ENCODE assay signal across 32 mouse cellular contexts in genomic region chr9:121644855-121645254, GRCm38 (mm10). TPM values are rescaled to one million over a fixed set of nuclear protein-coding genes. Genes with fewer than 3 reads are reported as not detected.
DNase-seq lines count a peak whose midpoint lies in the region; ATAC-seq and TF ChIP-seq lines count a peak whose summit lies in the region.
"Had no signal": no experiment of that assay in that cellular context is flagged by ENCODE, and none has a peak within 500 bp of the region (broad histone marks: within the 10 kb centered on the region; RNA-seq: fewer than 3 reads in every experiment).

No protein-coding gene starts in this region.

- DNase-seq in liver, adult 2 months (ENCODE audit: extremely low read depth, low read depth, low spot score): no peak
- DNase-seq in MEL (ENCODE audit: low read depth, low spot score): no peak
- no peak for DNase-seq in intestine, embryonic 14.5 days (ENCODE audit: low spot score)
- DNase-seq: adrenal gland, adult 8-10 months; adrenal gland, postnatal 25 days; cerebellum, adult 11-12 months; cerebellum, adult 8-10 months; cerebellum, postnatal 10 days; gastrocnemius, postnatal 10 days; gastrocnemius, postnatal 36 days; heart, adult 2 months had no signal

- no peaks in the 10 kb centered on the region for H3K36me3 ChIP-seq in liver, adult 2 months (ENCODE audit: control insufficient read depth, insufficient read depth, low read length)
- no peaks in the 10 kb centered on the region for H3K36me3 ChIP-seq in liver, embryonic 12.5 days
- no peaks in the 10 kb centered on the region for H3K36me3 ChIP-seq in MEL (ENCODE audit: control insufficient read depth in 1 of 2, insufficient read depth in 2 of 2, low read length in 2 of 2)
- H3K36me3 ChIP-seq in intestine, embryonic 14.5 days (ENCODE audit: control insufficient read depth, insufficient read depth, low read length): no peaks in the 10 kb centered on the region
- no peaks in the 10 kb centered on the region for H3K36me3 ChIP-seq in intestine, postnatal 0 days (ENCODE audit: control insufficient read depth, insufficient read depth)
- H3K36me3 ChIP-seq in hindbrain, embryonic 12.5 days: no peaks in the 10 kb centered on the region
- H3K36me3 ChIP-seq in heart, embryonic 11.5 days (ENCODE audit: control insufficient read depth, insufficient read depth, low read length): no peaks in the 10 kb centered on the region
- H3K36me3 ChIP-seq: forebrain, embryonic 10.5 days; heart, embryonic 10.5 days; hindbrain, embryonic 13.5 days had no signal

- peak overlapping the region; percentile 16; the same call in 1 of the 2 replicates for H3K4me3 ChIP-seq in liver, adult 2 months (ENCODE audit: insufficient read depth, low read depth, low read length)
- H3K4me3 ChIP-seq in liver, embryonic 12.5 days: no peak overlapping the region
- H3K4me3 ChIP-seq in MEL (ENCODE audit: control insufficient read depth in 1 of 2, insufficient read depth in 1 of 2, low read depth in 2 of 2, low read length in 2 of 2): no peak overlapping the region
- no peak overlapping the region for H3K4me3 ChIP-seq in intestine, embryonic 14.5 days (ENCODE audit: low read depth, low read length)
- no peak overlapping the region for H3K4me3 ChIP-seq in intestine, postnatal 0 days (ENCODE audit: low read depth, low read length)
- H3K4me3 ChIP-seq in hindbrain, embryonic 12.5 days: no peak overlapping the region
- no peak overlapping the region for H3K4me3 ChIP-seq in heart, embryonic 11.5 days (ENCODE audit: low read depth, low read length)
- H3K4me3 ChIP-seq: forebrain, embryonic 10.5 days; forebrain, embryonic 13.5 days; heart, adult 2 months; heart, embryonic 10.5 days; hindbrain, embryonic 13.5 days had no signal

- no peak overlapping the region for H3K4me2 ChIP-seq in liver, embryonic 12.5 days
- H3K4me2 ChIP-seq in intestine, embryonic 14.5 days (ENCODE audit: low read length): no peak overlapping the region
- H3K4me2 ChIP-seq in intestine, postnatal 0 days (replicated peaks; ENCODE audit: low read depth): peak overlapping the region; percentile 88
- no peak overlapping the region for H3K4me2 ChIP-seq in hindbrain, embryonic 12.5 days (replicated peaks)
- H3K4me2 ChIP-seq in heart, embryonic 11.5 days: no peak overlapping the region
- H3K4me2 ChIP-seq: forebrain, embryonic 13.5 days; hindbrain, embryonic 13.5 days had no signal

- no peaks in the 10 kb centered on the region for H3K79me2 ChIP-seq in liver, adult 2 months (ENCODE audit: control insufficient read depth, insufficient read depth, low read length)
- H3K79me2 ChIP-seq in MEL (ENCODE audit: control insufficient read depth, insufficient read depth, low read length, poor library complexity): no peaks in the 10 kb centered on the region

- peaks cover 11% of the 10 kb centered on the region for H3K27me3 ChIP-seq in liver, adult 2 months (ENCODE audit: control insufficient read depth, insufficient read depth, low read length)
- H3K27me3 ChIP-seq in liver, embryonic 12.5 days (replicated peaks): peaks cover 76% of the 10 kb centered on the region
- H3K27me3 ChIP-seq in MEL (ENCODE audit: control insufficient read depth in 1 of 2, insufficient read depth in 2 of 2, low read length in 2 of 2): no peaks in the 10 kb centered on the region
- peaks cover 43% of the 10 kb centered on the region for H3K27me3 ChIP-seq in intestine, embryonic 14.5 days (replicated peaks; ENCODE audit: control insufficient read depth, insufficient read depth, low read length)
- H3K27me3 ChIP-seq in intestine, postnatal 0 days (replicated peaks; ENCODE audit: control insufficient read depth, insufficient read depth, low read length): peaks cover 5% of the 10 kb centered on the region; the same call in 1 of the 2 replicates
- H3K27me3 ChIP-seq in hindbrain, embryonic 12.5 days: peaks cover 49% of the 10 kb centered on the region
- peaks cover 50% of the 10 kb centered on the region for H3K27me3 ChIP-seq in heart, embryonic 11.5 days (ENCODE audit: control insufficient read depth, insufficient read depth, low read length)

- no peak for TF ChIP-seq EP300 in MEL (IDR thresholded peaks at IDR 0.05; ENCODE audit: low read depth in 1 of 2, low read length in 2 of 2)

- WGBS in liver, adult 2 months: 68% methylated on average over 3 of the region's 3 CpGs
- WGBS in liver, embryonic 12.5 days (ENCODE audit: insufficient replicate concordance): 44% methylated on average over 3 of the region's 3 CpGs
- WGBS in intestine, embryonic 14.5 days: 40% methylated on average over 3 of the region's 3 CpGs
- WGBS in intestine, postnatal 0 days: 14% methylated on average over 3 of the region's 3 CpGs
- WGBS in hindbrain, embryonic 12.5 days: 79% methylated on average over 3 of the region's 3 CpGs
- WGBS in heart, embryonic 11.5 days (ENCODE audit: insufficient replicate concordance): 43% methylated on average over 3 of the region's 3 CpGs

- H3K9ac ChIP-seq in liver, adult 2 months (ENCODE audit: low read depth, low read length): no peak overlapping the region
- H3K9ac ChIP-seq in liver, embryonic 12.5 days: no peak overlapping the region
- no peak overlapping the region for H3K9ac ChIP-seq in MEL (ENCODE audit: control insufficient read depth, low read depth, low read length, poor library complexity, severe bottlenecking)
- H3K9ac ChIP-seq in intestine, embryonic 14.5 days (ENCODE audit: low read length): no peak overlapping the region
- no peak overlapping the region for H3K9ac ChIP-seq in intestine, postnatal 0 days (ENCODE audit: low read depth, low read length)
- H3K9ac ChIP-seq in hindbrain, embryonic 12.5 days: no peak overlapping the region
- H3K9ac ChIP-seq in heart, embryonic 11.5 days (ENCODE audit: low read depth, low read length): no peak overlapping the region
- H3K9ac ChIP-seq: forebrain, embryonic 13.5 days; hindbrain, embryonic 13.5 days had no signal

- ATAC-seq in liver, embryonic 12.5 days: no peak
- peak; percentile 18; the same call in 1 of the 2 replicates for ATAC-seq in intestine, embryonic 14.5 days (replicated peaks; ENCODE audit: low FRiP score, low TSS enrichment, low read depth)
- ATAC-seq in intestine, postnatal 0 days: peak; percentile 60
- no peak for ATAC-seq in hindbrain, embryonic 12.5 days (ENCODE audit: low FRiP score)
- no peak for ATAC-seq in heart, embryonic 11.5 days (replicated peaks; ENCODE audit: insufficient number of reproducible peaks, low FRiP score, low TSS enrichment)
- ATAC-seq: activated CD4-positive, CD25-positive, alpha-beta regulatory T cell, adult 4 months; CD4-positive, CD25-positive, alpha-beta regulatory T cell, adult 4 months; forebrain, embryonic 13.5 days; forebrain, embryonic 16.5 days; hindbrain, postnatal 0 days had no signal

- no peak for TF ChIP-seq RAD21 in MEL (IDR thresholded peaks at IDR 0.05; ENCODE audit: low read depth, low read length)

- no peak overlapping the region for H3K27ac ChIP-seq in liver, adult 2 months (replicated peaks; ENCODE audit: insufficient read depth, low read depth, low read length)
- H3K27ac ChIP-seq in liver, embryonic 12.5 days: no peak overlapping the region
- H3K27ac ChIP-seq in MEL (ENCODE audit: control insufficient read depth, low read depth, low read length): no peak overlapping the region
- H3K27ac ChIP-seq in intestine, embryonic 14.5 days (ENCODE audit: low read depth): no peak overlapping the region
- peak overlapping the region; percentile 77 for H3K27ac ChIP-seq in intestine, postnatal 0 days (ENCODE audit: low read depth, low read length)
- H3K27ac ChIP-seq in hindbrain, embryonic 12.5 days: no peak overlapping the region
- H3K27ac ChIP-seq in heart, embryonic 11.5 days (ENCODE audit: low read depth, low read length): no peak overlapping the region
- H3K27ac ChIP-seq: forebrain, embryonic 10.5 days; forebrain, embryonic 13.5 days; heart, adult 2 months; heart, embryonic 10.5 days; hindbrain, embryonic 13.5 days; hindbrain, postnatal 0 days had no signal

- TF ChIP-seq CTCF in liver, adult 2 months (IDR thresholded peaks at IDR 0.05; ENCODE audit: low read depth, low read length): no peak
- no peak for TF ChIP-seq CTCF in MEL (IDR thresholded peaks at IDR 0.05 in 2 of 3, conservative IDR thresholded peaks at IDR 0.05 in 1 of 3; ENCODE audit: control insufficient read depth in 1 of 3, insufficient read depth in 1 of 3, low read depth in 2 of 3, low read length in 3 of 3, poor library complexity in 1 of 3, severe bottlenecking in 1 of 3)
- TF ChIP-seq CTCF in intestine, postnatal 0 days (IDR thresholded peaks at IDR 0.05; ENCODE audit: low read depth): no peak

- no peaks in the 10 kb centered on the region for H3K9me3 ChIP-seq in liver, embryonic 12.5 days (replicated peaks)
- H3K9me3 ChIP-seq in MEL (replicated peaks; ENCODE audit: insufficient read depth, low read length): no peaks in the 10 kb centered on the region
- H3K9me3 ChIP-seq in intestine, embryonic 14.5 days (ENCODE audit: control insufficient read depth, low read length): no peaks in the 10 kb centered on the region
- H3K9me3 ChIP-seq in intestine, postnatal 0 days (ENCODE audit: control insufficient read depth): no peaks in the 10 kb centered on the region
- no peaks in the 10 kb centered on the region for H3K9me3 ChIP-seq in hindbrain, embryonic 12.5 days (replicated peaks)
- no peaks in the 10 kb centered on the region for H3K9me3 ChIP-seq in heart, embryonic 11.5 days (replicated peaks; ENCODE audit: control insufficient read depth, low read length)
- H3K9me3 ChIP-seq: forebrain, embryonic 10.5 days; forebrain, embryonic 13.5 days; heart, embryonic 10.5 days; hindbrain, embryonic 13.5 days had no signal

- TF ChIP-seq POLR2A in liver, adult 2 months (IDR thresholded peaks at IDR 0.05; ENCODE audit: extremely low read depth, insufficient read depth, low read length): no peak
- no peak for TF ChIP-seq POLR2A in MEL (IDR thresholded peaks at IDR 0.05; ENCODE audit: control insufficient read depth in 1 of 2, insufficient read depth in 1 of 2, low read depth in 1 of 2, low read length in 2 of 2, poor library complexity in 1 of 2)

- H3K4me1 ChIP-seq in liver, adult 2 months (ENCODE audit: control insufficient read depth, insufficient read depth, low read length): no peaks in the 10 kb centered on the region
- peaks cover 18% of the 10 kb centered on the region for H3K4me1 ChIP-seq in liver, embryonic 12.5 days
- H3K4me1 ChIP-seq in MEL (ENCODE audit: control insufficient read depth in 1 of 2, insufficient read depth in 2 of 2, low read length in 2 of 2): no peaks in the 10 kb centered on the region
- peaks cover 9% of the 10 kb centered on the region for H3K4me1 ChIP-seq in intestine, embryonic 14.5 days (replicated peaks; ENCODE audit: control insufficient read depth, insufficient read depth, low read length)
- peaks cover 17% of the 10 kb centered on the region for H3K4me1 ChIP-seq in intestine, postnatal 0 days (replicated peaks; ENCODE audit: control insufficient read depth, insufficient read depth, low read length)
- H3K4me1 ChIP-seq in hindbrain, embryonic 12.5 days: peaks cover 20% of the 10 kb centered on the region
- peaks cover 15% of the 10 kb centered on the region for H3K4me1 ChIP-seq in heart, embryonic 11.5 days (ENCODE audit: control insufficient read depth, insufficient read depth, low read length)

RNA-seq across cellular contexts. Expression of gene Vipr1, which starts 2.3 kb away (rescaled TPM):
- total RNA-seq in liver, adult 2 months (2014; rRNA removed): 22.2 and 25.4 TPM in 2 replicates
- 16.7 and 16.9 TPM in 2 replicates for polyA plus RNA-seq in liver, adult 2 months (2012; rRNA removed)
- 0.14 and 0.23 TPM in 2 replicates for polyA plus RNA-seq in liver, embryonic 12.5 days (2016; fragmentation: Nextera tagmentation; extraction: Ambion mirVana)
- total RNA-seq in MEL (2012; rRNA removed): not detected in 2 replicates
- polyA plus RNA-seq in MEL (2012; ENCODE audit: insufficient read depth in 1 of 2, insufficient read length in 2 of 2, low read depth in 1 of 2, low replicate concordance in 2 of 2, missing spikeins in 1 of 2): not detected
- polyA plus RNA-seq in intestine, embryonic 14.5 days (2014; fragmentation: Nextera tagmentation; extraction: Ambion mirVana): 3.9 and 5.9 TPM in 2 replicates
- polyA plus RNA-seq in intestine, postnatal 0 days (2015; fragmentation: Nextera tagmentation; extraction: Ambion mirVana): 22.8 and 23.3 TPM in 2 replicates
- 0.44 and 0.66 TPM in 2 replicates for polyA plus RNA-seq in hindbrain, embryonic 12.5 days (2016; fragmentation: Nextera tagmentation; extraction: Ambion mirVana)
- 0.17 TPM in 1 of 2 replicates, not detected in the other for polyA plus RNA-seq in heart, embryonic 11.5 days (2014; fragmentation: Nextera tagmentation; extraction: Ambion mirVana)
- total RNA-seq: granulocyte monocyte progenitor cell, adult 5-6 weeks had no signal

RNA-seq across cellular contexts. Expression of gene Lyzl4, which starts 3.0 kb away (rescaled TPM):
- total RNA-seq in liver, adult 2 months (2014; rRNA removed): not detected in 2 replicates
- polyA plus RNA-seq in liver, adult 2 months (2012; rRNA removed): not detected in 2 replicates
- polyA plus RNA-seq in liver, embryonic 12.5 days (2016; fragmentation: Nextera tagmentation; extraction: Ambion mirVana): 0.23 and 0.29 TPM in 2 replicates
- not detected in 2 replicates for total RNA-seq in MEL (2012; rRNA removed)
- not detected for polyA plus RNA-seq in MEL (2012; ENCODE audit: insufficient read depth in 1 of 2, insufficient read length in 2 of 2, low read depth in 1 of 2, low replicate concordance in 2 of 2, missing spikeins in 1 of 2)
- not detected in 2 replicates for polyA plus RNA-seq in intestine, embryonic 14.5 days (2014; fragmentation: Nextera tagmentation; extraction: Ambion mirVana)
- polyA plus RNA-seq in intestine, postnatal 0 days (2015; fragmentation: Nextera tagmentation; extraction: Ambion mirVana): 0.34 TPM in 1 of 2 replicates, not detected in the other
- 0.33 TPM in 1 of 2 replicates, not detected in the other for polyA plus RNA-seq in hindbrain, embryonic 12.5 days (2016; fragmentation: Nextera tagmentation; extraction: Ambion mirVana)
- polyA plus RNA-seq in heart, embryonic 11.5 days (2014; fragmentation: Nextera tagmentation; extraction: Ambion mirVana): not detected in 2 replicates
- total RNA-seq: adrenal gland, postnatal 25 days; gastrocnemius, adult 18-20 months; gastrocnemius, postnatal 36 days; granulocyte monocyte progenitor cell, adult 5-6 weeks; heart, adult 2 months; heart, postnatal 25 days; hematopoietic stem cell, adult 5-6 weeks; hindbrain, postnatal 0 days had no signal
- polyA plus RNA-seq: activated CD4-positive, CD25-positive, alpha-beta regulatory T cell, adult 4 months; brain, embryonic 14.5 days; C2C12; CD4-positive, CD25-positive, alpha-beta regulatory T cell, adult 4 months; embryonic facial prominence, embryonic 11.5 days; forebrain, embryonic 10.5 days; forebrain, embryonic 13.5 days; forebrain, embryonic 16.5 days; heart, embryonic 10.5 days; heart, embryonic 14.5 days; heart, postnatal 0 days; hindbrain, embryonic 13.5 days had no signal

Comparison
In these comparisons a context has a peak if more than half of its experiments do, and no peak if none do; other contexts are left out.
1. ATAC-seq: peak in intestine, embryonic 14.5 days (single experiment) and intestine, postnatal 0 days (single experiment); none in liver, embryonic 12.5 days (single experiment), hindbrain, embryonic 12.5 days (single experiment) and heart, embryonic 11.5 days (single experiment).